Mouse (Mus musculus) adrenal gland (tissue): ENCODE data around the gene Rere.

Experiments used
- intact Hi-C: fragments of 180-260 bp; cut with DNase I; formaldehyde crosslinking; loops from one replicate; pipeline ENCODE4 v1.15.1; 2025

Rere gene

DNA sequence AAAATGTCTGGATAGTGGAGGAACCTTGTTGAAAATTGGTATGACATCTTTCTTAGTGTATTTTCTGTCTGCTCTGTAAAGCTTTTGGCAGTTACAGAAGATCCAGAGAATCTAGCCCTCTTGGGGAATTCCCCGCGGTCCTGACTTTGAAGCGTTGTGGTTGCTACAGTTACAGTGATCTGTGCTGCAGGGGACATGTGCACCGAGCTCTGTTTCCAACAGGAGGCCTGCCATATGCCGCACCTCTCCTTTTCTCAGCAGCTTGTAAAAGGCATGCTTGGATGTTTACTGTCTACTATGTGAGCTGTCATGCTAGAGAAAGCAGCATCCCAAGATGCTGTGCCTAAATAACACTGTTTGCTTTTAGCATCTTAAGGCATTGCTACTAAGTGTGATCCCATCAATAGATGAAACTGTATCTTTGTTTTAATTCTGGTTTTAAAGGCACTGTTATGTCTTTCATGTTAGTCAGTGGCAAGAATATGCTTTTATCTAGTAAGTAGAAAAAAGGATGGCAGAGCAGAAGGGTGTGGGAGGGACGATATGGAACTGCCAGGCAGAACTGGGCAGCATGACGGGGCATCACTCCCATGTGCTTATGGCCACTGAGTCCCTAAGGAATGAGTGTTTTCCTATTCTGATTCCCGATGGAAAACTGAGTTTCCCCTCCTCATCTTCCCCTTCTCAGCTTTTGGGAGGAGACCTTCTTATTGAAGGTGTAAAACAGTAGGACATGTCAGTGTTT is 57.6 kb downstream of the Rere start:
- intact Hi-C loops = no loop called here

DNA sequence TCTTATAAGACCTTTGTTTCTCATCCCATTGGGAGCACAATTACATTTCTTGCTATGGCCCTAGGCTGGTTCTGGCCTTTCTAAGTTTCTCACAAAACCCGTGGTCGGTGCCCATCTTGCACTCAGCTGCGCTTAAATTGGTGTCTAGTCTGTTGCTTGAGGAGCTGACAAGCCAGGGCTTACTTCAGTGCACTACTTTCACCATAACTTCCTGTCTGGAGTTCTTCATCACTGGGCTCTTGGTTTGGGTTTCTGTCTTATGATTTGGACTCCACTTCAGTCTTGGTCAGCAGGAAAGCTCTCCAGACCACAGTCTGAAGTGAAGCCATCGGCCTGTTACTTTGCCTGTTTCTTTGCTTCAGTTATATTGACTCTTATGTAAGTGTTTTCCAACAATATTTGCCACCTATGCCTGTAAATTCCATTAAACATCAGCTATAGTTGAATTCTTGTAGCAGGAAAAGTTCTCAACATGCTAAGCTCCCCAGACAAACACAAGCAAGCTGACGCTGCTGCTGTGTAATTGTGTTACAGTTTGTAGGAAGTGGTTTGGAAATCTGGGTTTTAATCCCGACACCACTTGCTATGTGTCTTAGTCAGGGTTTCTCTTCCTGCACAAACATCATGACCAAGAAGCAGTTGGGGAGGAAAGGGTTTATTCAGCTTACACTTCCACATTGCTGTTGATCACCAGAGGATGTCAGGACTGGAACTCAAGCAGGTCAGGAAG is 59.5 kb downstream of the Rere start:
- intact Hi-C loops = loop anchor here (5.0 to 10.0 kb wide), 2 partner anchors 84 to 204 kb away; no protein-coding TSS in a partner anchor

DNA sequence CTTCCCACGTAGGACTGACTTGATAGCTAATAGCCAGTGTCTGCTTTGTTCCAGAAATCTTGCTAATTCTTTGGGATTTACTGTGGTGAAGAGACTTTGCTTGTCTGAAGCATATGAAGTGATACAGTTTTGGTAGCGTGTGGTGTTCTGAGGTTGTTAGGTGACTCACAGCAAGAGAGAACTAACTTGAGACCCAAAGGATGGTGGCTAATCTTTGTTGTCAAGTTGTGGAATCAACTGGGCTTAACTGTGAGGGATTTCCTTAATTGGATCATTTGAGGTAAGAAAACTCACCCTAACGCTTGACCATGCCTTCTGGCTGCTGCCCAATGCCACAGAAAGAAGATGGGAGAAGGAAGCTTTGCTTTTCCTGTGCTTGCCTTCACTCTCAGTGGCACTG is 63.1 kb downstream of the Rere start:
- intact Hi-C loops = loop anchor here (5.0 to 10.0 kb wide), 2 partner anchors 87 to 200 kb away; no protein-coding TSS in a partner anchor

DNA sequence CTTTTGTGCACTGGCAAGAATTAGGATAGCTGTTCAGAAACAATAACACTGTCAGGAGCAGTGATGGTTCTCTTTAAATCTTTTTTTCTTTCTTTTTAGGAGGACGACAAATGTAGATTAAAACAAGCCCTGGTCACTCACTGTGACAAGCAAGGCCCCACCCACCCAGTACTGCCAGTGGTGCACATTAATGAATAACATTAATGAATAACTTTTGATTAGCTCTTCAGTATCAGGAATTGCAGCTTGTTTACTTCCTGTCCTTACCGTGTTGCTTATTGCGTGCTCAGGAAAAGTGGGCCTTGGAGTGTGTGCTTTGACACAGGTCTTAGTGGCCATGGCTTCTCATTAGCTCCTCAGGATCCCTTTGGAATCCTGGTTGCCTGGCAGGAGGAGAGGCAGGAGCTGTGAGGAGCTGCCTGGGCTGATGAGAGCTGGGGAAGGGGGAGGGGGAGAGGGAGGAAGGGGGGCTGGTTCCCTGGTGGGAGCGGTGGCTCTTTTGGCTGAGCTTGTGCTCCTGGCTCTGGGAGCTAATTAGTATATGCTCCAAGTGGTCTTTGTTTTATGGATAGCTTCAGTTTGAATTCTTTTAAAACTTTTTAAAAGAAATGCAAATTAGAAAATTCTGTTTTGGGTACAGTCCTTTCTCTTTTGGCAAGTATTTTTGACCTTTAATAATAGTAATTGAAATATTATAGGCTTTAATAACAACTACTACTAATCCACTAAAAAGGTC is 65.4 kb downstream of the Rere start:
- intact Hi-C loops = loop anchor here (2.0 to 10.0 kb wide), 2 partner anchors 116 to 198 kb away; no protein-coding TSS in a partner anchor

DNA sequence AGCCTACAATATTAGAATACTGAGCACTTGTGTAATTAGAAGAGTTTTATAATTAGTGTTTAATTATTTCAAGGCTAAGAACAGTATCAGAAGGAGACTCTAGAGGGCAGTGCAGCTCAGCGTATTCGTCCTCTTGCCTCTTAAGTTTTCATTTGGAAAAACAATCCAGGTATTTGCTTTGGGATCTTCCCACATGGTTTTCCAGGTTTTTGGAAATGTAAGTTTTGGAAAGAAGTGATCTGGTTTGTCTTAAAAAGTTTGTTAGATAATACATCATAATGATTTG is 65.9 kb downstream of the Rere start:
- intact Hi-C loops = loop anchor here (2.0 to 10.0 kb wide), 2 partner anchors 115 to 197 kb away; no protein-coding TSS in a partner anchor

DNA sequence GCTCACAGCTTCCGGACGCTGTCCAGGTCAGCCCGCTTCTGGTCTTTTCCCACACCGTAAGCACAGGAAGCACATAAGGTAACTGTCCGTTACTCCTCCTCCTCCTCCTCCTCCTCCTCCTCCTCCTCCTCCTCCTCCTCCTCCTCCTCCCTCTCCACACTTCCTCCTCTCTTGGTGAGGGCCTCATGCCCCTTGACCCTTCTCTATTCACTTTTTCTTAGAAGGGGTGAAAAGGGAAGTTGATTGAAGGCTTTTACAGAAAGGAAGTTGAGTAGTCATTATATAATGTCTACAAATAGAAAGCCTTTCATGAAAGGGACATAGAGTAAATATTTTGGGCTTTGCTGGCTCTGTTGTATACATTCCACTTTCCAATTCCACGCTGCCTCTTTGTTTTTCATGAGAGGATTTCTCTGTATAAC is 68.2 kb downstream of the Rere start:
- intact Hi-C loops = loop anchor here (10.0 kb wide), 1 partner anchor 195 kb away; no protein-coding TSS in a partner anchor

DNA sequence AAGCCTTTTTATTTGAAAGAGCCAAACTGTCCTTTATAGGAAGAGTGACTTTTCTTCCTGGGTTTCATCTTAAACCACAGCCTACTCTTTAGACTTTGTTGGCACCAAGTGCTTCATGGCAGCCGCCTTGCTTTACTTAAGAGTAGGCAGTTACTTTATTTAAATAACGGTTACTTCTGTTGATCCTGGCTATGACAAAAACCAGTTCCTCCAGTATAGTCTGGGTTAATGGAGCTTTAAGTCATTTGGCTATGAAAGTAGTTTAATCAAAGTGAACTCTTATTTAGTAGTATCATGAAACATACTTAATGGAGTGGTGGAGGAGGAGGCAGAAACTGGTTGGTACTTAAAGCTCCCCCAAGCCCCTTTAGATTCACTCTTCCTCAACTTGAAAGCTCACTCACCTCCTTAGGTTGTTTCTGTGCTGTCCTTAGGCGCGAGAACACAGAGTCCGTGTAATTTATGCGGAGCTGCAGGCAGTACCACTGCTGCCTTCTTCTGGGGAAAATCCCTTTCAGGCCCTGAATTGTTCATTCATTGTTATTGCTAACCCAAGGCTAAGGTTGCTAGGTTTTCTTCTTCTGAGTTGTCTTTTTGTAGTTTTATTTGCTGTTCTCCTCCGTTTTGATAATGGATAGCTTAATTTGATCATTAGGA is 70.1 kb downstream of the Rere start:
- intact Hi-C loops = no loop called here

DNA sequence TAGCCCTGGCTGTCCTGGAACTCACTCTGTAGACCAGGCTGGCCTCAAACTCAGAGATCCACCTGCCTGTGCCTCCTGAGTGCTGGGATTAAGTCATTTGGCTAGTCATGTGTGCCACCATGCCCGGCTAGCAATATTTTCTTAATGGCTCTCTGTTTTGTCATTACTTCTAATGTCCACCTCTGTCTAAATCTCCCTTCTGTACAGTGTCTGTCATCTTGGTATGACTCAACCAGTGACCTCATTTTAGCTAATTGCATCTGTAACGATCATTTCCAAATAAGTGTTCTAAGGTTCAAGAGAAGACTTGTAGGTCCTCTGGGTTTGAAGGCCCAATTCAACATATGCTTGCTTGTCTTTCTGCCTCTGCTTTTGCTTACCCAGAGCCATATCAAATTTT is 71.3 kb downstream of the Rere start:
- intact Hi-C loops = no loop called here

DNA sequence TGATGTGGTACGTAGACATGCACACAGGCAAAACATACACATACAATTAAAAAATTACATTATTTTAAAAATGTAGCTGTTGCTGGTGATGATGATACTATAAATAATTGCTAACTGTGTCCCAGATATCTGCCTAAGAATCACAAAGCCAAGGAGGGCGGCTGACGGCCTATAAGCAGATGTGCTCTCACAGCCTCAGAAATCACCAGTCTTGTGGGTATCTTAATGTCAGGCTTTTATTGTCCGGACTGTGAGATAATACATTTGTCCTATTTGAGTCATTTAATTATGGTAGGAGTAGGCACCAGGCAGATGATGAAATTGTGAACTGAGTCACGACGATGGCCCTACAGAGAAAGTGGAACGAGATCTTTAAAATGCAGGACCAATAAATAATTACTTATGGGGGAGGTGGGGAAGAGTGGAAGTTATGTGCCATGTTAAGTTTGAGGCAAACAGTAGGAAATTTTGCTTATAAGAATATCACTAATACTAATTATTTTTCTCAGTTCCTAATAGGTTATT is 72.0 kb downstream of the Rere start:
- intact Hi-C loops = no loop called here

DNA sequence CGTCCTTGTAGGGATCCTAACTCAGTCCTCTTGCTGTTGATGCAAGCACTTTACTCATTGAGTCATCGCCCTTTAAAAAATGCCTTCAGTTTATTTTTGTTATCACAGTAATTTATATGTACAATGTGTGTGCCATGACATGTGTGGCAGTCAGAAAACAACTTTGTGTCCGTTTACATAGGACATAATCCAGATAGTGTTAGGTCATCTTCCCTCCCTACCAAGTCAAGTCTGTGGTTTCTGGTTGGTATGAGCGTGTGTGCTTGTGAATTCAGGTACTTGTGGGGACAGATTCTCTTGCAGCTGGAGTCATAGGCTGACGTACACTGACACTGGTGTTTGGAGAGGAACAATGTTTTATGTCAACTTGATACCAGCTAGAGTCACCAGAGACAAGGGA is 74.4 kb downstream of the Rere start:
- intact Hi-C loops = no loop called here

DNA sequence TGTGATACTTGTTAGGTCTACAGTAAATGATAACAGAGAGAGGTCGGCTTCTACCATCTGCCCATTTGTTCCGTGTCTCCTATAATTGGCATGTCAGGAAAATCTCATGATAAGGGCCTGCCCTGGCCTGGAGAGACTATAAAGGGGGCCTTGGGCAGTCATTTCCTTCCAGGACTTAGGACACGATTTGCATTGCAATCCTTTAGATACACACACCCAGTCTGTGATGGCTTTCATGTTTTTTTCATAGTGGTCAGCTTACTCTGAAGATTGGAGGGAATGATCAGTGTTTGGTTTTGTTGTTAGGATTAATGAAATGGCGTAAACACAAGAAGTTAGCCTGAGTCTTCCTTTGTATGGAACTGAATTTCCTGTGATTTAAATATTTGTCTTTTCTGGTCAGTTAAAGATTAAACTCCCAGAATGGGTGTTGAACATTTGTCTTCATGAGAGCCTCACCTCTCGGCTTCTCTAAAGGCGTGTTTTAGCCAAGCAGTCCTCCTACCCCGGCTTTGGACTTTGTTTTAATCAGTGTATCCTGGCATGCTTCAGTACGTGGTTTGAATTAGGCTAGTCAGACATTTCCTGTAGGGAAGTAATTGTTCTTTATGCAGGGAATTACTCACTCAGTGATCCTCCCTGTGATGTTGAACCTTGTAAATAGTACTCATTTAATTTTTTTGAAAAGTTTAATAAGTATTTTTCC is 80.7 kb downstream of the Rere start:
- intact Hi-C loops = no loop called here

DNA sequence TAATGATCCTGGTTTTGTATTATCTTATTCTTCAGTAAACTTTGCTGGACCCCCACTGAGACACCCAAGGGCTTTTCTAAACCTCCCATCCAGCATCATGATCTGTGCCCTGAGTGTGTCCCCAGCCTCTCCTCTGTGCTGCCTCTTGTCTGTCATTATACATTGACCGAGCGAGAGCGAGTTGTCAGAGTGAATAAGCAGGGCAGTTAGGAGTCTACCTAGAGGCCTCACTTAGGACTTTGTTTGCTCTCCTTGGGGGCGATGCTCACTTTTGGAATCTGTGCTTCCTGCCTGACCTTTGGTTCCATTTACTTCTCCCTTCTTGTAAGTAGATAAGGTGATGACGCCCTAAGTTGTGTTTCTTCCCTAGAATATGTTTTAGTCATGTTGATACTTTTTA is 81.4 kb downstream of the Rere start:
- intact Hi-C loops = no loop called here

DNA sequence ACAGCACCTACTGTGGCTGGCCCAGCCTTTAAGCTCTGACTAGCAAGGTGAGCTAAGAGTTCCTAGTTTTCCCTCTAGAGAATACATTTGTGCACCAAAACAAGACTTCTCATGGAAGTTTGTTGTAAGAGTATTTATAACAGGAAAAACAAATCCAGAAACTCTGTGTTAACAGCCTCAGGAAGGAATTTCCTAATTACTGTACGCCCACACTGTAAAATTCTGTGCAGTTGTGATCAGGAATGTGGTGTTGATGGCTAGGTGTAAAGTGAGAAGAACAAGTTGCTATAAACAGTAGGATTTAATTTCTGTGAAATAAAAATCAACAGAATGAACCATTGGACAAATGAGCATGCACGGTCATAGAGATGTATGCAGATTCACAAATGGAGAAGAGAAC is 83.3 kb downstream of the Rere start:
- intact Hi-C loops = no loop called here

DNA sequence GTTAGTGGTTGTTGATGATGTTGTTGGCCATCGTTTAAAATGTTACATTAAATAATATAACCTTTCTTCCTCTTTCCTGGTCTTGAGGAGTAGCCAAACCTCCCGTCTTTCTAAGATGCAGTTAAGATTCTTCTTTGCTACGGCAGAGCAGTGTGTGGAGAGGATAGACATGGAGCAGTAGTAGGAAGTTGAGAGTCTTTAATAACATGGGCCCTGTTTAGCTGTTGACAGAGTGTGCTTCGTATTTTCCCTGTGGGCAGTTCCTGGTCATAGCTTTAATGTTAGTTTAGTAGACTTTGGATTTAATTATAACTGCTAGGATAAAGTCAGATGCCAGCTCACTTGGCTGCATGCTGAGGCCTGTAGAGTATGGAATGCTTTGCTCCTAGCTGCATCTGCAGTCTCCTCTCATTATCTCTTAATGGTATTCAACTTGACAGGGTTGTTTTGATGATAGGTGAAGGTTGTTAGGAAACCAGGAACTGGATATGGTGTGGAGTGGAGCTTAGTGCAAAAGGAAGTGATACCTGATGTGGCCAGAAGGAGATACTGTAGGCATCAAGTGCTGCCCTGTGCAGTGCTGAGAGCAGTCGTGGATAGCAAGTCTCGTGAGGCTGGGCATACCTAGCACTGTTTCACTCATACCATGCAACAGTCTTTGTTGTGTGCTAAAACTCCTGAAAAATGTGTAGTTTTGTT is 85.2 kb downstream of the Rere start:
- intact Hi-C loops = no loop called here

DNA sequence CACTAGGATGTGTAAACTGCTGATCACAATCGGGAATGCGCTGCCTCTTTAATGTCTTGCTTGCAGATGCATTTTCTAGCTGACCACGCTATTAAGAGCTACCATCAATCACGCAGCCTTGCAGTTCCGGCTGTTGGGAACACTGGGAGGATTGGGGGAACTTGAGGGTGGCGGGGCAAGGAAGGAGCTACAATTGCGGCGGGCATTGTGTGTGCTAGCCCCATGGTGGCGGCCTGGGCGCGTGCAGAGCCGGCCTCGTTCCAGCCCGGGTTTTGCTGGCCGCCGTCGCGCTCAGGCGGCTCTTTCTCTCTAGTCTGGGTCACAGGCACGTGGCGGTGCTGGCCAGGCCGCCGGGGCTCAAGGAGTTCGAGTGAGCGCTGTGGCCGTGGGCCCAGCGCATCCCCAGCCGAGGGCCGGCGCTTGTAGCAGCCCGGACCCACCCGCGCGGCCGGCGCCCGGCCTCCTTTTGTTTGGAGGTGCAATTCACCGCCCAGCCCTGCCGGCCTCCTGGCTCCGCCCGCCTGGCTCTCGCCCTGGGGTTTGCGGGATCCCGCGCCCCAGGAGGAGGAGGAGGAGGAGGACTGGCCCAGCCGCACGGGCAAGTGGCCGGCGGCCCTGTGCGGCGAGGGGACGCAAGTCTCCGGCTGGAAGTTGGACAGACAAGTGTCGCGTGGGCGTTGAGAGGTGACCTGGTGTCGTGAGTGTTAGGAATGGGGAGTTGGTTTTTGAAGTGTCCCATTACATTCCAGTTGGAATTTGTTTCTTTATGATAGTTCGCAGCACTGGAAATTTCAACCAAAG is 90.3 kb downstream of the Rere start:
- intact Hi-C loops = no loop called here

DNA sequence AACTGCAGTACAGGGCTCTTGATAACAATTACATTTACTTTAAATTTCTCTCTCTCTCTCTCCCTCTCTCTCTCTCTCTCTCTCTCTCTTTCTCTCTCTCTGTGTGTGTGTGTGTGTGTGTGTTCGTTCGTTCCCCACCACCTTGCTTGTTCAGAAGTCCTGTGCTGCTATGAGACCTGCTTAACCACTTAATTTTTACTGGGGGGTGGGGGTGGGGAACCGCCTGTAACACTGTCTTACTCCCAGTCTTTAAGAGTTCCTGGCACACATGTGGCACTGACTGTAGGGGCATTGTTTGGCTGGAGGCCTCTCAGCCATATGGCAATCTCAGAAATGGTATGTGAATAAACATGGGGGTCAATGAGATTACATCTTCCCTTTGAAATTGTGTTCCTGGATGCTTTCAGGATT is 91.2 kb downstream of the Rere start:
- intact Hi-C loops = no loop called here

DNA sequence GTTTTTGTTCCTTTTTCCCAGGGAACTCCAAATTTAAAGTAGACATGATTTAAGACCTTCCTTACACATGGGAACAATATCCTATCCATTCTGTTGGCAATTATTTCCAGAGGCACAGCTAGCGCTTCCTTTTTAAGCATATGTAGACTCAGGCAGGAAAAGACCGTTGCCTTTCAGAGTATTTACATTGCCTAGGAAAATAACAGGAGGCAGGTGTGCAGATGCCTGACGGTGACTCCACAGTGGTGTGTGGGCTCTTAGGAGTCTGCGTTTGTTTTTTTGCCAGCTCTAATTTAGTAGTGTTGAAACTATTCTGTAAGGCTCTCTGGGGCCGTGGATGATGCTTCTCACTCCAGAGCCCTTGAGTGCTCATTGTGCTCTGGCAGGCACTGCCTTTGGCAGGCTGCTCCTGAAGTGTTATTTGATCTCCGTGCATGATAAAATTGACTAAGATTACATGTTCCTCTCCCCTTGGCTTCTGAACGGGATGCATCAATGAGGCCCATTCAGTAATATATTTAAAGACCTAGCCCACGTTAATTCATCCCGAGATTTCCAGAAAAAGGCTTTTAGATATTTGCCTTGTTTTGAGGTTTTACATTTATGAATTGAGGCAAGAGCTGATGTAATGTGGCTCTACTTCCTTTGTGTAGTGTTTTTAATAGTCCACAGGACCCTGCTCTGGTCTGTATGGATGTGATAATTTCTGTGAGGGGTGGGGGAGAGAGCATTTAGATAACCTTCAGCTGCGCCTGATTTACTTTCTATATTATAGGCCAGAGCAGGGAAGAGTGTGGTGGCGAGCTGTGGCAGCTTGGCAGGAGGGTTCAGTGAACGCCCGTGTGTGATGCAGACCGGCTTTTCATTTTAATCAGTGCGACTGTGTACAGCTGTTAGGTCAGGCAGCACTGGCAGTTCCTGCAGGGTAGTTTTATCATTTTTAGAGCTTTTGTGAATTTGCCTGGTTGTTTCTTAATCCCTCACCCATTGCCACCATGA is 92.0 kb downstream of the Rere start:
- intact Hi-C loops = no loop called here
